In genomic region chr7:142446264-142446663, GRCm38 (mm10) we compare ENCODE assay signal across 37 mouse cellular contexts. TPM values are rescaled to one million over a fixed set of nuclear protein-coding genes. Genes with fewer than 3 reads are reported as not detected.
"Had no signal": no experiment of that assay in that cellular context is flagged by ENCODE, and none has a peak within 500 bp of the region (broad histone marks: within the 10 kb centered on the region; RNA-seq: fewer than 3 reads in every experiment).

No protein-coding gene starts in this region.

- DNase-seq: gastrocnemius, postnatal 14 days; heart, adult 2 months; heart, postnatal 4 days; kidney, adult 18-20 months; kidney, adult 8-10 months; kidney, postnatal 10 days; kidney, postnatal 25 days; layer of hippocampus, adult 9-11 months; layer of hippocampus, postnatal 36 days; left cerebral cortex, postnatal 4 days had no signal

- H3K4me1 ChIP-seq: hindbrain, embryonic 12.5 days had no signal

- H3K4me2 ChIP-seq: heart, embryonic 13.5 days; heart, embryonic 15.5 days; hindbrain, embryonic 12.5 days; hindbrain, embryonic 14.5 days; intestine, embryonic 15.5 days; limb, embryonic 13.5 days; limb, embryonic 15.5 days; liver, embryonic 12.5 days had no signal

- H3K4me3 ChIP-seq: heart, adult 2 months; heart, embryonic 13.5 days; heart, embryonic 15.5 days; hindbrain, embryonic 10.5 days; hindbrain, embryonic 12.5 days; intestine, embryonic 15.5 days; limb, embryonic 13.5 days; limb, embryonic 15.5 days; liver, embryonic 12.5 days had no signal

- H3K36me3 ChIP-seq: heart, embryonic 13.5 days; heart, embryonic 15.5 days; hindbrain, embryonic 10.5 days; hindbrain, embryonic 12.5 days; intestine, embryonic 15.5 days; limb, embryonic 13.5 days; limb, embryonic 15.5 days; liver, embryonic 12.5 days had no signal

- H3K27me3 ChIP-seq: heart, embryonic 13.5 days; heart, embryonic 15.5 days; hindbrain, embryonic 12.5 days; intestine, embryonic 15.5 days; limb, embryonic 13.5 days; limb, embryonic 15.5 days; liver, embryonic 12.5 days had no signal

- H3K9me3 ChIP-seq: heart, embryonic 13.5 days; heart, embryonic 15.5 days; hindbrain, embryonic 10.5 days; hindbrain, embryonic 12.5 days; intestine, embryonic 15.5 days; limb, embryonic 13.5 days; limb, embryonic 15.5 days; liver, embryonic 12.5 days had no signal

- ATAC-seq: hindbrain, embryonic 16.5 days; inflammation-experienced regulatory T-cells, adult 6 months; intestine, embryonic 15.5 days; intestine, postnatal 0 days; liver, embryonic 12.5 days had no signal

- H3K27ac ChIP-seq: heart, adult 2 months; heart, embryonic 13.5 days; heart, embryonic 15.5 days; hindbrain, embryonic 10.5 days; hindbrain, embryonic 12.5 days; hindbrain, embryonic 14.5 days; intestine, embryonic 15.5 days; limb, embryonic 13.5 days; limb, embryonic 15.5 days; liver, embryonic 12.5 days; liver, embryonic 14.5 days had no signal

- H3K9ac ChIP-seq: heart, embryonic 13.5 days; heart, embryonic 15.5 days; hindbrain, embryonic 12.5 days; hindbrain, embryonic 14.5 days; intestine, embryonic 15.5 days; limb, embryonic 13.5 days; limb, embryonic 15.5 days; liver, embryonic 12.5 days; liver, embryonic 14.5 days had no signal

RNA-seq across cellular contexts. Expression of gene Tnni2, which starts 4.7 kb away (rescaled TPM):
- total RNA-seq: layer of hippocampus, postnatal 36 days; left cerebral cortex, postnatal 25 days; left cerebral cortex, postnatal 4 days had no signal
- polyA plus RNA-seq: inflammation-experienced regulatory T-cells, adult 6 months; liver, adult 2 months had no signal

RNA-seq across cellular contexts. Expression of gene Syt8, which starts 11.6 kb away (rescaled TPM):
- total RNA-seq: gastrocnemius, postnatal 14 days; gastrocnemius, postnatal 4 days; granulocyte monocyte progenitor cell, adult 5-6 weeks; heart, adult 2 months; heart, postnatal 25 days; heart, postnatal 4 days; layer of hippocampus, adult 18-20 months; layer of hippocampus, postnatal 14 days; layer of hippocampus, postnatal 36 days; left cerebral cortex, adult 18-20 months; left cerebral cortex, adult 8-10 months; left cerebral cortex, postnatal 10 days; left cerebral cortex, postnatal 25 days; left cerebral cortex, postnatal 4 days; liver, adult 2 months had no signal
- polyA plus RNA-seq: frontal cortex, adult 2 months; heart, adult 2 months; heart, postnatal 0 days; hindbrain, embryonic 10.5 days; hindbrain, embryonic 14.5 days; hindbrain, embryonic 16.5 days; inflammation-experienced regulatory T-cells, adult 6 months; kidney, embryonic 14.5 days; limb, embryonic 11.5 days; liver, adult 2 months; liver, embryonic 12.5 days had no signal

RNA-seq across cellular contexts. Expression of gene Tnnt3, which starts 52.4 kb away (rescaled TPM):
- total RNA-seq: granulocyte monocyte progenitor cell, adult 5-6 weeks; layer of hippocampus, adult 18-20 months; layer of hippocampus, postnatal 36 days; left cerebral cortex, adult 18-20 months; left cerebral cortex, postnatal 10 days; left cerebral cortex, postnatal 25 days had no signal
- polyA plus RNA-seq: liver, adult 2 months; liver, embryonic 12.5 days had no signal
